Mouse (Mus musculus) gastrocnemius, adult 2 months (tissue): Measurements from ENCODE around the gene Cstad. TPM values are rescaled to one million over a fixed set of nuclear protein-coding genes. Genes with fewer than 3 reads are reported as not detected.

ENCODE experiments used
- DNase-seq: peaks from one replicate; pipeline ENCODE4 v3.0.0; 2022
- H3K27ac ChIP-seq: fragments of 200-600 bp; 2 replicates; pipeline ENCODE4 v1.8.1; 2022; ENCODE audit warnings: mild to moderate bottlenecking
- H3K4me3 ChIP-seq: fragments of 200-600 bp; 2 replicates; pipeline ENCODE4 v1.8.1; 2022; ENCODE audit warnings: mild to moderate bottlenecking, moderate library complexity
- CTCF ChIP-seq: fragments of 200-600 bp; IDR thresholded peaks from 2 replicates; pipeline ENCODE4 v1.8.1; 2022; ENCODE audit warnings: antibody characterized with exemption, mild to moderate bottlenecking, moderate library complexity
- intact Hi-C: fragments of 180-260 bp; cut with DNase I; formaldehyde crosslinking; loops from one replicate; pipeline ENCODE4 v1.15.1; 2025
- total RNA-seq, 2 experiments: library from RNA; stranded (reverse); gene quantifications; 2 replicates each; pipeline ENCODE4 v1.2.3; 2021

Cstad gene
- total RNA-seq, 2 experiments from 2014 or later: 0.47 to 1.8 TPM

DNA sequence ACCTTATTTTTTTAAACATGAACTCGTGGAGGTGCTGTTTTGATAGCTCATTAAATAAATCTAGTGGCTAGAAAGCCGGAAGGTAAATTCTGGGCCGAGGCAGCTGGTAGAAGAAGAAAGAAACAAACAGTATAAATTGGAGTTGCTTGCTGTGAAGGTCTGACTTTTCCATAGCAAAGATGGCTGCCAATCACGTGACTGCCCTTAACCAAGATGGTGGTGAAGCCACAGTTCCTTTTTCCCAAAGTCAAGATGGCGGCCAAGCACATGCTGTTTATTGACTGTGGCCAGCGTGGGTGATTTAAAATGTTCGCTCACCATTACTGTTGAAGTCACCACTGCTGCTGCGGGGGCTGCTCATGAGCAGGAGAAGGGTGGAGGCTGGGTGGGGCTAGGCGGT is 17.8 kb upstream of the Cstad start:
- no peak for DNase-seq
- intact Hi-C loops: no loop called here
- no peak for TF ChIP-seq CTCF
- no peak overlapping the region for H3K4me3 ChIP-seq
- no peak overlapping the region for H3K27ac ChIP-seq

- no peak for DNase-seq
- intact Hi-C loops: no loop called here
- H3K4me3 ChIP-seq: no peak overlapping the region
- H3K27ac ChIP-seq: no peak overlapping the region
- TF ChIP-seq CTCF: no peak
Measured at GRCm38 (mm10) chr2:30578006-30578405, 16.8 kb upstream of the Cstad start.

- H3K27ac ChIP-seq: peak overlapping the region; percentile 48; the same call in 1 of the 2 replicates
- peak; percentile 55 for DNase-seq
- no peak overlapping the region for H3K4me3 ChIP-seq
- intact Hi-C loops: no loop called here
- TF ChIP-seq CTCF: no peak
Measured at GRCm38 (mm10) chr2:30587161-30587560, 7.7 kb upstream of the Cstad start.

- peak; percentile 12 for DNase-seq
- H3K4me3 ChIP-seq: no peak overlapping the region
- intact Hi-C loops: no loop called here
- peak overlapping the region; percentile 5; the same call in 1 of the 2 replicates for H3K27ac ChIP-seq
- TF ChIP-seq CTCF: no peak
Measured at GRCm38 (mm10) chr2:30587671-30588070, 7.2 kb upstream of the Cstad start.

DNA sequence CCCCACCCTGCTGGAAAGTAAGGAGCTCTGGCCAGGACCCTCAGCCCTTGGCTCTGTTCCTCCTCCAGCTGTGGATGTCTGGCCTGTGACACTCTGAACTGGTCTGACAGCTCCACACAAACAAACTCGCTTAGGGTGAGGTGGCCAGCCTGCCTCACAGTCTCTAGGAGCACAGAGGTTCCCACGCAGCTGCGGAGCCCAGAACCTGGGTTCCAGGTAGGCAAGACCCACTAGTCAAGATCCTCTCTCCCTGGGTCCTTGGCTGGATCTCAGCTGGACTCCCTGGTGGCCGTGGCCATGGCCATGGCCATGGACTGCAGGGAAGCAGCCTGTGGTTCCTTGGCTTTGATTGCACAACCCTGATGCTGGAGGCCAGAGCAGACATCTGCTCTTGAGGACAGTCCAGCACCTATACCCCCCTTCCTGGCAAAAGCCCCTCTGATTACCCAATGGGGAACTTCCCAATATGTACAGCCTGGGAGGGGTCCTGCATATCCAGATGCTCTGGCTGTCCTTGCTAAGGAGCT is 5.8 kb upstream of the Cstad start:
- Histone ChIP-seq H3K4me3 (no peak overlapping the region), H3K27ac (peak overlapping the region; percentile 82)
- TF ChIP-seq CTCF: no peak
- DNase-seq: peak; percentile 70
- intact Hi-C loops: no loop called here

DNA sequence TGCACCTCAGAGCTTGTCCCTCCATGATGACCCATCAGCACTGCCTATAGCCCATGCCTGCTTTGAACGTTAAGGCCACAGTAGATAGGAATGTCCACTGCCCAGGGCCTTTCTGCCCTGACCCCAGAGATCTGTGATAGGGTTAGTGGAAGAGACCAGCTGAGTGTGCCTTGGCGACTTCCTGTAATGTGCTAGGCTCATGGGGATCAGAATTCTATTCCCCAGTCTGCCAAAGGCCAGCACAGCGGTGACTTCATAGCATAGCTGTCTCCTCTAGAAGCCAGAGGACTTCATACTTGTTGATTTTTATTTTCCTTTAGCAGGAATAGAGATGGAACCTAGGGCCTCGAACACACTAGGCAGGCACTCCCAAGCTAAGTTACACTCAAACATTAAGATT is 5.1 kb upstream of the Cstad start:
- H3K4me3 ChIP-seq: no peak overlapping the region
- peak overlapping the region; percentile 82 for H3K27ac ChIP-seq
- no peak for TF ChIP-seq CTCF
- intact Hi-C loops: loop anchor here (5.0 kb wide), 2 partner anchors 37 to 117 kb away; partner anchors contain the start of gene Ier5l
- DNase-seq: peak; percentile 28

DNA sequence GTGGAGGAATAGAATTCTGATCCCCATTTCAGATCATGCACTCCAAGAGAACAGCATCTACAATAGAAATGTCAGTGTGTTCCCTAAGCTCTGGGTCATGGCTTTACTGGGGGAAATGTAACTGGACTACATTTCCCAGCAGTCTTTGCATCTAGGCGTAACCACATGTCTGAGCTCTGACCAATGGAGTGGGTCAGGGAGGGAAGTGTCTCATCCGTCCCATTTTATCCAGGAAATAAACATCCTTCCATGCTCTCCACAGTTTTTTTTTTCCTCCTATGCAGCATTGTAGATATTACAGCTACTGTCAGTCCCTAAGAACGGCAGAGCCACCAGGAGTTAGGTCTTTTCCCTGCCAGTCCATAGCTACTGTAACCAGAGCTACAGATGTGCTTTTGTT is 3.9 kb upstream of the Cstad start:
- Histone ChIP-seq H3K27ac (peak overlapping the region; percentile 82), H3K4me3 (peak overlapping the region; percentile 60)
- intact Hi-C loops: loop anchor here (5.0 kb wide), 2 partner anchors 39 to 119 kb away; partner anchors contain the start of gene Ier5l

GRCm38 (mm10) chr2:30592391-30592790 is 2.4 kb upstream of the Cstad start:
- peak; percentile 24 for DNase-seq
- Histone ChIP-seq H3K27ac (peak overlapping the region; percentile 97), H3K4me3 (no peak overlapping the region)
- no peak for TF ChIP-seq CTCF
- intact Hi-C loops: loop anchor here (5.0 kb wide), 2 partner anchors 40 to 120 kb away; partner anchors contain the start of gene Ier5l

More for the DNA sequence above, 3.9 kb upstream of the Cstad start:
- TF ChIP-seq CTCF: no peak
- peak; percentile 61 for DNase-seq

DNA sequence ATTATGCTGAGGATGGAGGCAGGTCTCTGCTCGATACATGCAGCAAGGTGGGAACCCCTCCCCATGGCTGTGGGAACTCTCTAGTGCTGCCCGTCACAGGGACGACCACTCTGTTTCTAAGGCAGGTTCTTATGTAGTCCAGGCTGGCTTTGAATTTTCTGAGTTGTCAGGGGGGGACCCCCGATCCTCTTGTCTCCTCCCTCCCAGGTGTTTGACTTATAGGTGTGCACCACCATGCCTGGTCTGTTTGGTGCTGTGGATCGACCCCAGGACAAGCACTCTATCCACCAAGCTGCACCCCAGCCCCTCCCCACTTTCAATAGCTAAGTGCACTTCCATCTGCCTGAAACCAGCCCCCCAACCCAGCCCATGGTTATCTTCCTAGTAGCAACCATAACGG is 1.9 kb upstream of the Cstad start:
- no peak for TF ChIP-seq CTCF
- no peak for DNase-seq
- H3K4me3 ChIP-seq: no peak overlapping the region
- intact Hi-C loops: loop anchor here (5.0 kb wide), 2 partner anchors 41 to 121 kb away; partner anchors contain the start of gene Ier5l
- H3K27ac ChIP-seq: peak overlapping the region; percentile 97

DNA sequence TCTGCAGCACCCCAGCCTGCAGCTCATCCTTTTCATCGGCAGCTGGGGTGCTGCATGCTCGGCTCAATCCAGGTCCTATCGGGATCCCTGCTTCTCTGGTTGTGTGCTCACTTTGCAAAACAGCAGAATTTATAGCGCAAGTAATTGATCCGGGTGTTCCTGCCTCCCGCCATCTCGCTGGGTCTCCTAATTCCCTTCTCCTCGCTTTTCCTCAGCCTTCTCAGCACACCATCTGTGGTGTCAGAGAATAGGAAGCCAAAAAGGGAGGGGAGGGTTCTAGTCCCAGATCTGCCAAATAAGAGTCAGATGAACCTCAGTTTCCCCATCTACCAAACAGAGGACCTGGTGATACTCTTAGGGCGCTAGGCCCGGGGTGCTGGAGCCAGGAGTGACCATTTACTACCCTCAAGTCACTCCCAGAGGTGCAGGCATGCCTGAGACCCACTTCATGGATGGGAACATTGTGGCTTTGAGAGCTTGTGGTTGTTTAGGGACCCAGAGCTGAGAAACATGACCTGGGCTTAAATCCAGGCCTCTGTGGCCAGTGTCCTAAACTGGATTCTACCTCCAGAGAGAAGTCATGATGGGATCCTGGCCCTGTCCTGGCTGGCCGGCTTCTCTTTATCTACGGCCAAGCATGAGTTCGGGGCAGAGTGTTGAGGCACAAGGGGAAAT is 1.1 kb upstream of the Cstad start:
- DNase-seq: no peak
- no peak for TF ChIP-seq CTCF
- Histone ChIP-seq H3K4me3 (peak overlapping the region; percentile 78), H3K27ac (peak overlapping the region; percentile 97)
- intact Hi-C loops: loop anchor here (2.0 to 5.0 kb wide), 3 partner anchors 41 to 153 kb away; partner anchors contain the start of gene Ier5l

- H3K4me3 ChIP-seq: peak overlapping the region; percentile 78
- peak overlapping the region; percentile 97 for H3K27ac ChIP-seq
- no peak for DNase-seq
- intact Hi-C loops: loop anchor here (2.0 kb wide), 1 partner anchor 155 kb away; no protein-coding TSS in a partner anchor
- no peak for TF ChIP-seq CTCF
Measured at GRCm38 (mm10) chr2:30595796-30596195, 956 bp downstream of the Cstad start.

GRCm38 (mm10) chr2:30599621-30600020 is 4.8 kb downstream of the Cstad start:
- DNase-seq: no peak
- Histone ChIP-seq H3K27ac (peak overlapping the region; percentile 92), H3K4me3 (peak overlapping the region; percentile 67; the same call in 1 of the 2 replicates)
- intact Hi-C loops: loop anchor here (5.0 kb wide), 2 partner anchors 58 to 118 kb away; no protein-coding TSS in a partner anchor
- no peak for TF ChIP-seq CTCF

DNA sequence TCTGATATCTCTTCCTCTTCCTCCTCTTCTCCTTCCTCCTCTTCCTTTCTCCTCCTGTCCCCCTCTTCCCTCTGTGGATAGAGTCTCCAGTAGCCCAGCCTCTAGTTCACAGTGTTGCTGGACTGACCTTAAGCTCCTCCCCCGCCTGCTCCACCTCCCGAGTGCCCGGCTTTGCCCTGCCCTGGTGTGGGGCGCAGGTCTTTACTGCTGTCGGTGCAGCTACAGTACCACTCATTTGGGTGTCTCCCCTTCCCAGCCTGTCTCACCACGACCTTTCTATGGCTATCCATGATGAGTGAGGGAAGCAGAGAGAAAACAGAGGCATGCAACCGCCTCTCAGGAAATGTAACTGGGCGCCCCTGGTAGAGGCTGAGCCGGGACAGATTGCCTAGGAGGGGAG is 5.5 kb downstream of the Cstad start:
- TF ChIP-seq CTCF: no peak
- intact Hi-C loops: loop anchor here (5.0 kb wide), 2 partner anchors 57 to 117 kb away; no protein-coding TSS in a partner anchor
- peak; percentile 79 for DNase-seq
- peak overlapping the region; percentile 67 for H3K4me3 ChIP-seq
- peak overlapping the region; percentile 92 for H3K27ac ChIP-seq
